Mouse (Mus musculus) spleen, postnatal 14 days (tissue): ENCODE measurements around the gene Cep128.

ENCODE experiments used
- DNase-seq, 2 experiments: peaks; one replicate each; pipeline ENCODE4 v3.0.0; 2021 to 2022; ENCODE audit warnings: low spot score in 2 of 2

Gene Cep128

GRCm38 (mm10) chr12:91307733-91308132 is 76.5 kb downstream of the Cep128 start:
- DNase-seq, result no peak

- DNase-seq, result no peak
Observed at GRCm38 (mm10) chr12:91305769-91306168, 78.4 kb downstream of the Cep128 start.

- DNase-seq, result no peak
Observed at GRCm38 (mm10) chr12:91305038-91305437, 79.2 kb downstream of the Cep128 start.

DNA sequence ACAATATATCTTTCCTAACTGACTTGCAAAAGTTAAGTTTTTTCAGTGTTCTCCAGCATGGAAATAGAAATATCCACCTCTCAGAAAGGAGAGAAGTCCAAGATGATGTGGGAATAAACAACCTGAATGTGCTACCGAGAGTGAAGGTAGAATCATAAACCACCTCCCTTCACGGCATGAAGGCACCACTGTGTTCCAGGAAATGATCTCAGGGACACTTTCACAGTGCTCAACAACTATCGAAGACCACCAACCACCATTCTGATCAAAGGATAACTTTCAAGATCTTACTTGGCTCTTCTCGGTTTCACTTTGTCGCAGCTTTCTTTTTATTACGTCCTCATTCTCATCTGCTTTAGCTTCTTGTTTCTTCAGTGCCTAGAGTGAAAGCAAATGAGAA is 85.5 kb downstream of the Cep128 start:
- DNase-seq, result no peak

DNA sequence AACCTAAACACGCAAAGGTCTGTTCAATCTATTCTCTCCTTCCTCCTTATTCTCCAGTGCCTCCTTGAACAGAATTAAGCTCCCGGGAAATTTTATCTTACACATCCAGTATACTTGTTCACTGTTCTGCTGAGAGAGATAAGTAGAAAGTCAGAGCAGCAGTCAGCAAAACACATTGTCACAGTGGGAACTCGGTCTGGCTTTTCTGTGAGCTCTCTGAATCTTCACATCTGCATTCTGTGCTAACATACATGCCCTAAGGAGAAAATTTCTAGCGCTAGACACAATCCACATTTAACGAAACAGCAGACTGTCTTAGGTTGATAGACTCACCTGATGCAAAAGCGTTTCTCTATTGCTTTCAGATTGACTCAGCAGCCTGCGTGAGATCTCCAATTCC is 88.3 kb downstream of the Cep128 start:
- no peak for DNase-seq

DNA sequence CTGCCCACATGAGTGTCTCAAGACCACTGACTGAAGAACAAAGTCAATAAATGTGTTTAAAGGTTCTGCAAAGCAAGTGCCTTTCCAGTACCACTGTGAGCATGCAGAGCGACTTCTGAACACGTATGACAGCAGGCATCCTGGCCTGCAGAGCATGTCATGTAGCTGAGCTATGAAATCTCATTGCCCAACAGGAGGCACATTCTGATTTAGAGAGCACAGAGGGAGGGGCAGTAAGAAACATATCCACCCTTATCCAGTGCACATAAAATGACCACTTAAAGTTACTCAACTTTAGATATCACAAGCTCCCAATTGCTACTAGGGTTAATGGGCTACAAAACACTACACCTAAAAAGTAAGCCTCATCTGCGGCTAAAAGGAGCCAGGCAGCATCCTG is 88.8 kb downstream of the Cep128 start:
- no peak for DNase-seq

DNA sequence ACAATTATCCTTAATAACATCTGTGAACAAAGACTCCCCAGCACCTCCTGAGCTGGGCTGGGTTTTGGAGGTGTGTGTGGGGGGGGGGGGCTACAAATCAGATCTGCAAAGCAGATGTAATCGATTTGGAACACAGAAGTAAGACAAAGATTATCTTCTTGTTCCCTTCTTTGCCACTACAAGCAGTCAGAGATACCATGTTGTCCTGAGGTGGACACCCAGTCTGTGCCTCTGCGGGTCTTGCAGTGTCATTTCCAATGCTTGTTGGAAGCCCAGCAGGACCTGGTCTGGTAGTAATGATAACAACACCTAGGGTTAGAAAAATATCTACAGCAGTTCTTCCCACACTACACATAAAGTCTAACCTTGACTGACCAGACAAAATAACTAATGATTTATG is 110.3 kb downstream of the Cep128 start:
- DNase-seq, result no peak

DNA sequence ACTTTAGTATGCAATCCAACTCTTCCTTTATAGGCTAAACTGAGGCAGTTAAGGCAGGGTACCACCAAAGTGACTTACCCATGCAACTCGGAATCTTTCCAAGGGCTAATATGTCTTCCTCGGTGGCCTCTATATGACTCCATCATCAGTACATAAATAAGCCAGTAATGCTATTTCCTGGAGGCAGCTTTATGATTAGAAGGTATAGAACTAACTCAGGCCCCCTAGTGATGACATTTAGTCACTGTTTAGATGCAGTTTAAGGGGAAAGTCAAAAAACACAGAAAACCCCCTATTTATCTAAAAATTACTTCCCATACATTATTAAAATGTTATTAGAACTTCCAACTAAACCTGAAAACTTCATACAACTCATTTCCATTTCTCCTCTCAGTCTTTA is 114.6 kb downstream of the Cep128 start:
- no peak for DNase-seq

DNA sequence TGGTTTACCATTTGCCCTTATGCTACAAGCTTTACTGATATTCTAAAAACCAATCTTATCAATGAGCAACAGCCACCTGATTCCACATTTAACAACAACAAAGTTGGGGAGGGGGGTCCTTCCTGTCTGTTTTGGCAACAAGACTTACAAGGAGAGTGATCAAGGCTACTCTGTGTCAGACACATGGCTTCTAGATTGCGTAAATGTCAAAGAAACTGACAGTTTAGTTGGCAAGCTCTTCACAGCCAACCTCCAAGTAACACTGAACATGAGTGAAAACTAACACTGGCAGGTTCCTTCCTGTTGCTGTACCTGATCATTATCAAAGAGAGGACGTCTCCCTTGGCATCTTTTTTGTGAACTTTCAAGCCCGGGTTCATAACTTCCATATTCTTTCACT is 115.2 kb downstream of the Cep128 start:
- no peak for DNase-seq

- no peak for DNase-seq
Observed at GRCm38 (mm10) chr12:91266014-91266413, 118.2 kb downstream of the Cep128 start.

GRCm38 (mm10) chr12:91265462-91265861 is 118.7 kb downstream of the Cep128 start:
- DNase-seq, result no peak

DNA sequence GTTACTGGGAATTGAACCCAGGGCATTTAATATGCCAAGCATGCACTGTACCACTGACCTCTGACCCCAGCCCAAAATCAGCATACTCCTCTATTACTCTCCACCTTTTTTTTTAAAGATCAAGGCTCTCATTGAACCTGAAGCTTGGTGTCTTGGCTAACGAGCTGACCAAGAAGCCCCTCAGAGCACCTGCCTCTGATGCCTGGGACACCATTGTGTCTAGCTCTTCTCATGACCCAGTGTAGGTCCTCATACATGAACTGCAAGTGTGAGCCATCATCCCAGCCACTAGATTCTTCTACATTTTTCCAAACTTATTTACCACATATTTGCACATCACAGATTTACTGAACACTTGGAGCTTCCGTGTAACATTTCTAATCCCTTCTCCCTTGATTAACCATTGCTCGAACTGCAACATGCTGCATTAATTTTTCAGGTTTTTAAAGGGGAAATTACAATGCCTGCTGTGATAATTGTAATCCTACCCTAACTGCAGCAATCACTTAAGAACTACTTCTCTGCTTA is 119.3 kb downstream of the Cep128 start:
- DNase-seq, result no peak

DNA sequence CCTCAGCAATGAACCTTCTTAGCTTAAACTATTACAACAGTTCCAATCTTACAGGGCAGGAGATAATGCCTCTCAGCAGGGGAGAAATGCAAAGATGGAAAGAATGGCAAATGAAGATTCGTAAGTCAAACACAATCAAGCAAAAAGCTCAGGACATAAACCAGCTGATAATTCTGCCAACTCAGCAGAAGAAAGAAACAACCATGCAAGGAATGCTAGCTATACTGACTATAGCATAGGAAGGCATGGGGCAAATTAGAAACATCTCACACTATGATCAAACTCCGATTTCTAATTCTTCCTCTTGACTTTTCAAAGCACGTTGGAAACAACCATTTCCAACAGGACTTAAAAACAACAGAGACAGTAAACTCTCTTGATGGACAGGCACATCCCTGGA is 120.5 kb downstream of the Cep128 start:
- no peak for DNase-seq

DNA sequence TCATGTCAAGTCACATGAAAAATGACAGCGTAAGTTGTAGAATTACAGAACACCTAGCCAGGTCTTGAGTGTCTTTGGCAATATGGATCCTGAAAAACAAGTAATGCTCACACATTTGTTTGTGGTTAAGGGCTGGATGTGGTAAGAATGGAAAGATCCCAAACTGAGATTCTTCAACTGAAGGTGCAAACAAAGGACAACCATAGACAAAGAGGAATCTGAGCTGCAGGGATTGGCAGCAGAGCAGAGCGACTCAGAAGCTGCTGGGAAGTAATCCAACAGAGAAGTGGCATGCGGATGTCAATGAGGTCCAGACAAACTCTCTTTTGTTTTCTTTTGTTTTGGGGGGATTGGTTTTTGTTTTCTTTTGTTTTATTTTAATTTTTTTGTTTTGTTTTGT is 121.4 kb downstream of the Cep128 start:
- no peak for DNase-seq

- no peak for DNase-seq
Observed at GRCm38 (mm10) chr12:91256334-91256733, 127.9 kb downstream of the Cep128 start.

GRCm38 (mm10) chr12:91254831-91255230 is 129.4 kb downstream of the Cep128 start:
- DNase-seq, result no peak

- no peak for DNase-seq
Observed at GRCm38 (mm10) chr12:91220609-91221008, 163.6 kb downstream of the Cep128 start.

- DNase-seq, result no peak
Observed at GRCm38 (mm10) chr12:91205550-91205949, 178.7 kb downstream of the Cep128 start.

GRCm38 (mm10) chr12:91204330-91204729 is 179.9 kb downstream of the Cep128 start:
- DNase-seq, result no peak

- DNase-seq, result no peak
Observed at GRCm38 (mm10) chr12:91202496-91202895, 181.7 kb downstream of the Cep128 start.

GRCm38 (mm10) chr12:91189111-91189510 is 195.1 kb downstream of the Cep128 start:
- no peak for DNase-seq

GRCm38 (mm10) chr12:91185564-91185963 is 198.6 kb downstream of the Cep128 start:
- DNase-seq, result no peak

- DNase-seq, result no peak
Observed at GRCm38 (mm10) chr12:91184616-91185015, 199.6 kb downstream of the Cep128 start.

GRCm38 (mm10) chr12:91183928-91184327 is 200.3 kb downstream of the Cep128 start:
- no peak for DNase-seq
